ENCODE assay signal across 18 mouse cellular contexts in genomic region chr10:34091888-34092287, GRCm38 (mm10). TPM values are rescaled to one million over a fixed set of nuclear protein-coding genes. Genes with fewer than 3 reads are reported as not detected.
A peak's percentile ranks its signal among the peaks of the same experiment; 100 is the strongest.
DNase-seq lines count a peak whose midpoint lies in the region; ATAC-seq lines count a peak whose summit lies in the region.
"Had no signal": no experiment of that assay in that cellular context is flagged by ENCODE, and none has a peak within 500 bp of the region (broad histone marks: within the 10 kb centered on the region; RNA-seq: fewer than 3 reads in every experiment).

No protein-coding gene starts in this region.

- H3K27ac ChIP-seq in heart, embryonic 14.5 days (replicated peaks in 1 of 2; ENCODE audit: control insufficient read depth in 1 of 2, insufficient read depth in 1 of 2, low read depth in 2 of 2, low read length in 2 of 2) = no peak overlapping the region; a peak in 1 of 4 replicates
- H3K27ac ChIP-seq in heart, embryonic 10.5 days = no peak overlapping the region
- H3K27ac ChIP-seq: embryonic facial prominence, embryonic 12.5 days; liver, embryonic 12.5 days had no signal

- H3K4me3 ChIP-seq in heart, embryonic 14.5 days (ENCODE audit: control insufficient read depth in 1 of 2, insufficient read depth in 1 of 2, low read depth in 1 of 2, low read length in 2 of 2) = no peak overlapping the region
- H3K4me3 ChIP-seq in heart, embryonic 10.5 days = no peak overlapping the region
- H3K4me3 ChIP-seq: embryonic facial prominence, embryonic 12.5 days; liver, embryonic 12.5 days had no signal

- DNase-seq in heart, embryonic 10.5 days (ENCODE audit: low spot score) = no peak
- DNase-seq in NIH3T3 (ENCODE audit: low read depth) = peak; percentile 60
- peak; percentile 14 to 25 for DNase-seq in frontal cortex, postnatal 14 days (ENCODE audit: low spot score in 2 of 2)
- DNase-seq in left cerebral cortex, postnatal 14 days (ENCODE audit: low spot score in 2 of 2) = peak; percentile 46 to 90
- no peak for DNase-seq in cerebellum, adult 9-10 months
- DNase-seq in T-cell, adult 2 months (ENCODE audit: low spot score) = no peak
- no peak for DNase-seq in kidney, adult 8-10 months
- DNase-seq: adrenal gland, adult 8-10 months; cerebellum, adult 11-12 months; kidney, adult 11 months; spleen, adult 18-20 months; thymus, adult 18-20 months had no signal

- H3K4me2 ChIP-seq in heart, embryonic 14.5 days (ENCODE audit: low read length) = no peak overlapping the region
- H3K4me2 ChIP-seq: embryonic facial prominence, embryonic 12.5 days; liver, embryonic 12.5 days had no signal

- H3K36me3 ChIP-seq in heart, embryonic 14.5 days (ENCODE audit: control insufficient read depth, insufficient read depth, low read length) = no peaks in the 10 kb centered on the region
- no peaks in the 10 kb centered on the region for H3K36me3 ChIP-seq in heart, embryonic 10.5 days
- H3K36me3 ChIP-seq: embryonic facial prominence, embryonic 12.5 days; liver, embryonic 12.5 days had no signal

- peak; percentile 18; the same call in 1 of the 2 replicates for ATAC-seq in heart, embryonic 14.5 days (ENCODE audit: insufficient number of reproducible peaks, insufficient read depth, low FRiP score, low read depth)
- ATAC-seq: liver, embryonic 12.5 days had no signal

- no peaks in the 10 kb centered on the region for H3K27me3 ChIP-seq in heart, embryonic 14.5 days (ENCODE audit: control insufficient read depth, insufficient read depth, low read length)
- no peaks in the 10 kb centered on the region for H3K27me3 ChIP-seq in heart, embryonic 10.5 days (ENCODE audit: insufficient read depth, poor library complexity, severe bottlenecking)
- H3K27me3 ChIP-seq: embryonic facial prominence, embryonic 12.5 days; liver, embryonic 12.5 days had no signal

- H3K4me1 ChIP-seq in heart, embryonic 14.5 days (ENCODE audit: control insufficient read depth in 2 of 2, insufficient read depth in 2 of 2, low read length in 2 of 2) = peaks cover 4 to 6% of the 10 kb centered on the region in 2 experiments; a peak in 2 of 4 replicates
- peaks cover 12% of the 10 kb centered on the region for H3K4me1 ChIP-seq in heart, embryonic 10.5 days

- intact Hi-C loops in left cerebral cortex, postnatal 14 days (cut with DNase I) = no loop called here

- WGBS in heart, embryonic 14.5 days = 28% methylated on average over 5 of the region's 5 CpGs
- WGBS in heart, embryonic 10.5 days = 36% methylated on average over 5 of the region's 5 CpGs

- H3K9ac ChIP-seq in heart, embryonic 14.5 days (ENCODE audit: low read length) = no peak overlapping the region
- H3K9ac ChIP-seq: embryonic facial prominence, embryonic 12.5 days; liver, embryonic 12.5 days had no signal

- no peaks in the 10 kb centered on the region for H3K9me3 ChIP-seq in heart, embryonic 14.5 days (ENCODE audit: control insufficient read depth, low read length)
- no peaks in the 10 kb centered on the region for H3K9me3 ChIP-seq in heart, embryonic 10.5 days
- H3K9me3 ChIP-seq: embryonic facial prominence, embryonic 12.5 days; liver, embryonic 12.5 days had no signal

RNA-seq across cellular contexts. Expression of gene Calhm5, which starts 4.4 kb away (rescaled TPM):
- 1.6 and 1.8 TPM in 2 replicates for polyA plus RNA-seq in heart, embryonic 14.5 days (2014; fragmentation: Nextera tagmentation; extraction: Ambion mirVana)
- polyA plus RNA-seq in heart, embryonic 10.5 days (2016; fragmentation: Nextera tagmentation; extraction: Ambion mirVana) = 0.70 and 0.95 TPM in 2 replicates
- 1 to 10 TPM; 1.9 to 2.5 TPM for total RNA-seq in left cerebral cortex, postnatal 14 days (2021)
- total RNA-seq: hematopoietic stem cell, adult 5-6 weeks; monocyte, adult 5-6 weeks had no signal

RNA-seq across cellular contexts. Expression of gene Calhm6, which starts 35.9 kb away (rescaled TPM):
- 0.67 and 0.74 TPM in 2 replicates for polyA plus RNA-seq in heart, embryonic 14.5 days (2014; fragmentation: Nextera tagmentation; extraction: Ambion mirVana)
- 0.48 and 0.88 TPM in 2 replicates for polyA plus RNA-seq in heart, embryonic 10.5 days (2016; fragmentation: Nextera tagmentation; extraction: Ambion mirVana)
- total RNA-seq in left cerebral cortex, postnatal 14 days (2021) = under 1 TPM in 1 of 2 experiments, not detected in 1; 0.51 TPM

RNA-seq across cellular contexts. Expression of gene Calhm4, which starts 47.8 kb away (rescaled TPM):
- not detected in 2 replicates for polyA plus RNA-seq in heart, embryonic 14.5 days (2014; fragmentation: Nextera tagmentation; extraction: Ambion mirVana)
- 0.04 TPM in 1 of 2 replicates, not detected in the other for polyA plus RNA-seq in heart, embryonic 10.5 days (2016; fragmentation: Nextera tagmentation; extraction: Ambion mirVana)
- not detected for total RNA-seq in left cerebral cortex, postnatal 14 days (2021)
- total RNA-seq: adrenal gland, adult 8-10 months; hematopoietic stem cell, adult 5-6 weeks; monocyte, adult 5-6 weeks had no signal
- polyA plus RNA-seq: embryonic facial prominence, embryonic 12.5 days; large intestine, adult 2 months; liver, embryonic 12.5 days had no signal

RNA-seq across cellular contexts. Expression of gene Trappc3l, which starts 54.5 kb away (rescaled TPM):
- polyA plus RNA-seq in heart, embryonic 14.5 days (2014; fragmentation: Nextera tagmentation; extraction: Ambion mirVana) = not detected in 2 replicates
- not detected in 2 replicates for polyA plus RNA-seq in heart, embryonic 10.5 days (2016; fragmentation: Nextera tagmentation; extraction: Ambion mirVana)
- not detected for total RNA-seq in left cerebral cortex, postnatal 14 days (2021)
- total RNA-seq: adrenal gland, adult 8-10 months; hematopoietic stem cell, adult 5-6 weeks; monocyte, adult 5-6 weeks had no signal
- polyA plus RNA-seq: embryonic facial prominence, embryonic 12.5 days; large intestine, adult 2 months; liver, embryonic 12.5 days had no signal

Comparison
In these comparisons a context has a peak if more than half of its experiments do, and no peak if none do; other contexts are left out.
1. DNase-seq: peak in NIH3T3 (single experiment), frontal cortex, postnatal 14 days (2 of 2) and left cerebral cortex, postnatal 14 days (2 of 2); none in heart, embryonic 10.5 days (single experiment), cerebellum, adult 9-10 months (single experiment), T-cell, adult 2 months (single experiment) and kidney, adult 8-10 months (0 of 2).